Mouse (Mus musculus) adrenal gland, postnatal 25 days (tissue): ENCODE results near the gene Rgs3. TPM values are rescaled to one million over a fixed set of nuclear protein-coding genes. Genes with fewer than 3 reads are reported as not detected.
"Not testable (repeated sequence)": the region's sequence is repeated elsewhere in the genome, so short reads cannot be mapped to it uniquely, and the experiment has no call there.

Experiments used
- DNase-seq: peaks from one replicate; pipeline ENCODE4 v3.0.0; 2021; ENCODE audit warnings: mixed read lengths
- total RNA-seq: library from RNA; stranded (reverse); gene quantifications from 2 replicates; pipeline ENCODE4 v1.2.3, GENCODE M21; 2021

Rgs3 gene
- total RNA-seq, 1 experiment from 2014 or later = 31.5 TPM

DNA sequence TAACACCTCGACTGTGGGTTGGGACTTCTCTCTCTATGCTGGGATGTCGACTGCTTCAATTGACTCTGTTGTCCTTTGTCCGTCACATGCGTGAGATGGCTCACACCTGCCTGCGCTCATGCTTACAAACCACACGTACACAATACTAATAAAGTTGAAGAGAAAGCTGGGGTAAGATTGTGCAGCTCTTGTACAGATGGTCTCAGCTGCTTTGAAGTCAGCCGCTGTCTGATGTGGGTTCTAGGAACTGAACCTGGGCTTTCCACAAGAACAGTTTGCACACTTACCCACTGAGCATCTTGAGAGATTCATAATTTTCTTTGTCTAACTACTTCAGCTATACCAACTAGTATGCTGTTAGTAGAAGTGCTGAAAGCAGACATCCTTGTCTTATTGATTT, 7.7 kb upstream of the Rgs3 start:
- DNase-seq = no peak

DNA sequence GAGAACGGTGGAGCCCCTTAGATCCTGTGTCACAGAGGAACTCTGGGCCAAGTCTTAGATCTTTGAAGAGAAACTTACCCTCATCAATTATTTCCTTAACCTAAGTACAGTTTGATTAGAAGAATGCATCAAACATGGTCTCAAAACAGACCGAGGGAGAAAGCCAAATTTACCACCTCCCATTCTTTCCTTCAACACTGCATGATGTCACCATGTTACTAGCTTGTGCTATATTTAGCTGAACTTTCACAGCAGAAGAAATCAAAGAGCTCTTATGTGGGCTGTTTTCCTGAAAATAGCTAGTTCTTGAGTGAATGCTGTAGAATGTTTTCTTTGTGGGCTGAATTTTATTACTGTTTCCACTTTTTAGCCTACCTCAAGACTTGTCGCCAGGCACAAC, 2.2 kb upstream of the Rgs3 start:
- DNase-seq = no peak

DNA sequence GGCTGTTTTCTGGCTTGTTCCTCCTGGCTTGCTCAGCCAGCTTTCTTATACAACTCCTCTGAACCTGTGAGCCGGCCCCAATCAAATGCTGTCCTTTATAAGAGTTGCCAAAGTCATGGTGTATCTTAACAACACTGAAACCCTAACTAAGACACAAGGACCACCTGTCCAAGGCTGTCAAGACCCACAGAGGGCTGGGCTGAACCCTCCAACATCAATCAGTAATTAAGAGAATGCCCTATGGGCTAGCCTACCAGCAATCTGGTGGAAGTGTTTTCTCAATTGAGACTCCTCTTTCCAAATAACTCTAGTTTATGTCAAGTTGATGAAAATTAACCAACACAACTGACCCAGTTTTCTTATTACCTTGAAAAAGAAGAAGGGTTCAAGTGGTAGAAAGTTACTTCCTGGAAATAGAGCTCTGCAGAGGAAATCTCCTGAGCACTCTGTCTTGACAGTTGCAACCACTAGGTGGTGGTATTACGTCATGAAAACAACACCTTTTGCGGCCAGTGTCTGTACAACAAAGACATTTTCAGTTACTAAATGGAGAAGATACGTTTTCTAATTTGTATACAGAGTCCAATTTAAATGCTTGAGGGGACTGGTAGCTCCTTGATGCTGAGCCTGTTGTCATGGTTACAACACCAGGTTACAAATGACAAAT, 1.4 kb downstream of the Rgs3 start:
- peak; percentile 45 for DNase-seq

- DNase-seq = no peak
These were observed 2.0 kb downstream of the Rgs3 start for GRCm38 (mm10) chr4:62561630-62562001.

DNA sequence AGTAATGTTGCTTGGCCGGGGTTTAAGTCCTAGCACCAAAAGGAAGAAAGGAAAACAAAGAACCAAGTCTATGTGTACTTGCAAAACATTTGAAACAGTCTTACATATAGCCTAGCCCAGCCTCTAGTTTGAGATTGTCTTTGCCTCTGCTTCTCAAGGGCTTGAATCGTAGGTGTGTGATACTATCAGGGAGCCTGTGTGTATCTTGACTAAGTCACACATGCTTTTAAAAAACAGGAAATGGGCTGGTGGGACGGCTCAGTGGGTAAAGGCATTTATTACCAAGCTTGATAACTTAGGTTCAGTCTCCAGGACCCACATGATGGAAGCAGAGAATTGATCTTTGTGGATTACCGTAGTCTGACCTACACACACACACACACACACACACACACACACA, 2.4 kb downstream of the Rgs3 start:
- no peak for DNase-seq

GRCm38 (mm10) chr4:62566530-62566929, 6.9 kb downstream of the Rgs3 start:
- DNase-seq = no peak

DNA sequence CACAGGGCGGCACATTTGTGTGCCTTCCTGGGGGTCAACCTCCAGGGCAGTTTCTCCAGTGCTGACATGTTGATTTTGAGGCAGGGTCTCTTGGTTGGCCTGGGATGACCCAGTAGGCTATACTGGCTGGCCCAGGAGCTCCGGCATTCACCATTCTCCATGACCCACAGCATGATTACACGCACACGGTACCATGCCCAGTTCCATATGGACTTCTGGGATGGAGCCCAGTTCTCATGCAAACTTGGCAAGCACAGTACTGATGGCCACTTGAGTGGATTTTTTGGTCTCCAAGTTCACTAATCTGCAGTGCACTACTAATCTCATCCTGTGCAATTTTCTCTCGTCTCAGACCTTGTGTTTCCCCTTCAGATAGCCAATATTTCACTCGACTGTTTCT, 8.0 kb downstream of the Rgs3 start:
- no peak for DNase-seq

GRCm38 (mm10) chr4:62568359-62568758, 8.7 kb downstream of the Rgs3 start:
- DNase-seq = no peak

- DNase-seq = no peak
These were observed 10.0 kb downstream of the Rgs3 start for GRCm38 (mm10) chr4:62569603-62570002.

- DNase-seq = no peak
These were observed 10.4 kb downstream of the Rgs3 start for GRCm38 (mm10) chr4:62570029-62570428.

- DNase-seq = peak; percentile 46
These were observed 23.0 kb downstream of the Rgs3 start for GRCm38 (mm10) chr4:62582365-62583264.

GRCm38 (mm10) chr4:62583265-62584092, 23.8 kb downstream of the Rgs3 start:
- peak; percentile 66 for DNase-seq

DNA sequence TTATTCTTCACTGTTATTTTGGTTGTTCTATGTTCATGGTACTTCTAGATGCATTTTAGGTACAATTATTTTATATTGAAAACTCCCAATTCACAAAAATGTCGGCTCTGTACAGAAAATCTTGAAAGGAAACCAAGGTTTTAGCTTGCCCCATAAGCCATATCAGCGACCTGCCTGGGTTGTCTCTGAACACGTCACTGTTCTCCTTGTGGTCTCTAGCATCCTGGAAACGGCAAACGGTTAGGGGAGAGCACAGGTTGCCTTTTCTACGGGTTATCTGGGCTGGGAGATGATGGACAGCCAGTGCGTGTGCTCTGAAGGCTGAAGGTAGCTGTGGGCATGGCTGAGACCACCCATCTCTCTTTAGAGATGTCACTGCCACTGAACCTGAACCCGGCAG, 27.4 kb downstream of the Rgs3 start:
- no peak for DNase-seq

GRCm38 (mm10) chr4:62590878-62591277, 31.2 kb downstream of the Rgs3 start:
- no peak for DNase-seq

- DNase-seq = no peak
These were observed 31.7 kb downstream of the Rgs3 start for GRCm38 (mm10) chr4:62591326-62591725.

DNA sequence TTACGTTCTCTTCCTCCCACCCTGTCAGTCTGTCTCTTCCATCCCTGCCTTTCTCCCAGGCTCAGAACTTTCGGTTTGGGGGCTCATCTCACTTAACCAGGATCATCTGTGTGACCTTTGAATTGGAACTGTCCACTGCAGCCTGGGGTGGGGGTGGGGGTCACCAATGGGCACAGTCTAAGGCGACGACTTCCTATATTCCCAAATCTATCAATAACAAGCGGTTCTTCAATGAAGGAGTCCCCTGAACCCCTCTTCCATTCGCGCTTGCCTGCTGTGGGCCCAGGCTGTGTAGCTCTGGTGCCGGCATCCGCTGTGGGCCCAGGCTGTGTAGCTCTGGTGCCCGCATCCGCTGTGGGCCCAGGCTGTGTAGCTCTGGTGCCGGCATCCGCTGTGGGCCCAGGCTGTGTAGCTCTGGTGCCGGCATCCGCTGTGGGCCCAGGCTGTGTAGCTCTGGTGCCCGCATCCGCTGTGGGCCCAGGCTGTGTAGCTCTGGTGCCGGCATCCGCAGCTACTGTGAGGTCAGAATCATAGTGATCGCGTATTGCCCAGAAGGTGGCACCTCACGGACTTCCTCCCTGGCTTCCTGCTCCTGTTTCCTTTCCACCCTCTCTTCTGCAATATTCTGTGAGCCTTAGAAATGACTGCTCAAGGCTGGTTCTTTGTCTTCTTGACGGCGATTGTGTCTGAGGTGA, 34.0 kb downstream of the Rgs3 start:
- not testable (repeated sequence) for DNase-seq

GRCm38 (mm10) chr4:62594442-62594841, 34.8 kb downstream of the Rgs3 start:
- DNase-seq = no peak

- DNase-seq = peak; percentile 70
These were observed 36.4 kb downstream of the Rgs3 start for GRCm38 (mm10) chr4:62596051-62596450.

- DNase-seq = no peak
These were observed 40.9 kb downstream of the Rgs3 start for GRCm38 (mm10) chr4:62600549-62600948.

GRCm38 (mm10) chr4:62603607-62604006, 44.0 kb downstream of the Rgs3 start:
- DNase-seq = no peak

GRCm38 (mm10) chr4:62604094-62604493, 44.4 kb downstream of the Rgs3 start:
- DNase-seq = no peak

- DNase-seq = no peak
These were observed 46.4 kb downstream of the Rgs3 start for GRCm38 (mm10) chr4:62605856-62606541.
